Mouse (Mus musculus) kidney, embryonic 16.5 days (tissue): ENCODE data around the gene Ephb2. TPM values are rescaled to one million over a fixed set of nuclear protein-coding genes. Genes with fewer than 3 reads are reported as not detected.
A peak's percentile ranks its signal among the peaks of the same experiment; 100 is the strongest.

Experiments
- ATAC-seq: fragments of 200-750 bp; cut with Nextera tagmentation; 2 replicates; pipeline ENCODE4 v1.8.0; 2017; ENCODE audit warnings: moderate TSS enrichment; ENCODE audit not compliant: low FRiP score, low TSS enrichment
- H3K27ac ChIP-seq: fragments of 300-500 bp; sonication (generic); 2 replicates; pipeline ENCODE4 v1.5.1; 2014; ENCODE audit warnings: low read length
- H3K27me3 ChIP-seq: fragments of 300-500 bp; sonication (generic); 2 replicates; pipeline ENCODE4 v1.6.1; 2014; ENCODE audit warnings: low read length, control low read depth, mixed read lengths; ENCODE audit not compliant: insufficient read depth
- H3K36me3 ChIP-seq: fragments of 300-500 bp; sonication (generic); 2 replicates; pipeline ENCODE4 v1.6.1; 2014; ENCODE audit warnings: low read length, control low read depth, mixed read lengths; ENCODE audit not compliant: insufficient read depth
- H3K4me1 ChIP-seq: fragments of 300-500 bp; sonication (generic); 2 replicates; pipeline ENCODE4 v1.6.1; 2014; ENCODE audit warnings: low read length, control low read depth, mixed read lengths; ENCODE audit not compliant: insufficient read depth
- H3K4me2 ChIP-seq: fragments of 300-500 bp; sonication (generic); replicated peaks from 2 replicates; pipeline ENCODE4 v1.6.1; 2014; ENCODE audit warnings: low read depth, low read length
- H3K4me3 ChIP-seq: fragments of 300-500 bp; sonication (generic); 2 replicates; pipeline ENCODE4 v1.5.1; 2014; ENCODE audit warnings: mild to moderate bottlenecking, low read length
- H3K9ac ChIP-seq: fragments of 300-500 bp; sonication (generic); replicated peaks from 2 replicates; pipeline ENCODE4 v1.6.1; 2014; ENCODE audit warnings: low read length
- H3K9me3 ChIP-seq: fragments of 300-500 bp; sonication (generic); 2 replicates; pipeline ENCODE4 v1.6.1; 2016; ENCODE audit warnings: low read length, control low read depth
- WGBS: fragments of 180-500 bp; shearing (Covaris S2); extraction: QIAGEN DNeasy Blood & Tissue Kit; methylation state at CpG from one replicate; pipeline ENCODE4 v1.1.7; 2014; 5-methylcytosine and 5-hydroxymethylcytosine counted together
- microRNA-seq: library from miRNA; unstranded; fragments of <30 nt; microRNA quantifications from one replicate; pipeline ENCODE4, GENCODE M21; 2016
- polyA plus RNA-seq: library from polyadenylated mRNA; unstranded; fragments of >200 nt; fragmentation: Nextera tagmentation; extraction: Ambion mirVana; gene quantifications from 2 replicates; pipeline ENCODE4 v1.2.1, GENCODE M21; 2015

Gene Ephb2
- polyA plus RNA-seq, 1 experiment from 2014 or later, result 3.6 TPM

- H3K4me2 ChIP-seq, result peak overlapping the region; percentile 63
- H3K9ac ChIP-seq, result 0 out of 2 replicates have a peak overlapping the region, but pooled peaks have one; percentile 35
- H3K4me1 ChIP-seq, result peaks cover 12% of the 10 kb centered on the region
- 50% methylated on average over 2 of the region's 2 CpGs for WGBS
- H3K27me3 ChIP-seq, result no peaks in the 10 kb centered on the region
- H3K36me3 ChIP-seq, result peaks cover 3% of the 10 kb centered on the region; the same call in 1 of the 2 replicates
- no peaks in the 10 kb centered on the region for H3K9me3 ChIP-seq
- H3K27ac ChIP-seq, result no peak overlapping the region
- no peak for ATAC-seq
- peak overlapping the region; percentile 100 for H3K4me3 ChIP-seq
Measured at GRCm38 (mm10) chr4:136600536-136600935, 235.3 kb downstream of the Ephb2 start.

GRCm38 (mm10) chr4:136599869-136600268 lies 235.9 kb downstream of the Ephb2 start:
- 96% methylated on average over 3 of the region's 3 CpGs for WGBS
- Histone ChIP-seq H3K4me3 (no peak overlapping the region), H3K9me3 (no peaks in the 10 kb centered on the region), H3K27ac (no peak overlapping the region), H3K4me2 (no peak overlapping the region), H3K36me3 (peaks cover 3% of the 10 kb centered on the region; the same call in 1 of the 2 replicates), H3K9ac (no peak overlapping the region), H3K27me3 (no peaks in the 10 kb centered on the region), H3K4me1 (peaks cover 14% of the 10 kb centered on the region)
- no peak for ATAC-seq

GRCm38 (mm10) chr4:136598268-136598876 lies 237.4 kb downstream of the Ephb2 start:
- Histone ChIP-seq H3K27ac (no peak overlapping the region), H3K4me3 (no peak overlapping the region), H3K4me1 (peaks cover 17% of the 10 kb centered on the region), H3K36me3 (peaks cover 3% of the 10 kb centered on the region; the same call in 1 of the 2 replicates), H3K9me3 (no peaks in the 10 kb centered on the region), H3K4me2 (no peak overlapping the region), H3K27me3 (no peaks in the 10 kb centered on the region), H3K9ac (no peak overlapping the region)
- 91% methylated on average over 7 of the region's 7 CpGs for WGBS
- ATAC-seq, result no peak

Small RNA genes within 50 kb of the gene (microRNA-seq; reads per million reads assigned to microRNA genes)
- not detected for gene Gm22180

Other genes with a start within 250 kb of the Ephb2 start
- gene Kdm1a, start 233.3 kb downstream of the Ephb2 start, polyA plus RNA-seq, result 25.7 and 30.5 TPM in 2 replicates
- gene Tex46, start 225.6 kb downstream of the Ephb2 start, polyA plus RNA-seq, result not detected in 2 replicates
- not detected in 2 replicates for gene Lactbl1, start 213.4 kb downstream of the Ephb2 start, polyA plus RNA-seq
- gene C1qb, start 50.2 kb upstream of the Ephb2 start, polyA plus RNA-seq, result 40.1 and 44.3 TPM in 2 replicates
- gene C1qc, start 57.1 kb upstream of the Ephb2 start, polyA plus RNA-seq, result 14.7 and 17.9 TPM in 2 replicates
- 21.9 and 26.4 TPM in 2 replicates for gene C1qa, start 62.8 kb upstream of the Ephb2 start, polyA plus RNA-seq
- gene Epha8, start 120.8 kb upstream of the Ephb2 start, polyA plus RNA-seq, result 0.06 and 0.50 TPM in 2 replicates
- gene Zbtb40, start 212.8 kb upstream of the Ephb2 start, polyA plus RNA-seq, result 4.9 and 5.6 TPM in 2 replicates